Mouse (Mus musculus) inflammation-experienced regulatory T-cells, adult 6 months (primary cell): ENCODE data around the gene Atxn10. TPM values are rescaled to one million over a fixed set of nuclear protein-coding genes. Genes with fewer than 3 reads are reported as not detected.
A peak's percentile ranks its signal among the peaks of the same experiment; 100 is the strongest.
"Not testable (repeated sequence)": the region's sequence is repeated elsewhere in the genome, so short reads cannot be mapped to it uniquely, and the experiment has no call there.

ENCODE experiments used
- ATAC-seq: one replicate; pipeline ENCODE4 v1.8.0; 2017
- polyA plus RNA-seq, 3 experiments: library from polyadenylated mRNA; unstranded; fragments of 100-300 nt; shearing (Covaris generic); gene quantifications; one replicate each; pipeline ENCODE4 v1.2.1; 2017

The Atxn10 gene
- polyA plus RNA-seq: 100 to 1,000 TPM; 104 to 140 (median 107) TPM

DNA sequence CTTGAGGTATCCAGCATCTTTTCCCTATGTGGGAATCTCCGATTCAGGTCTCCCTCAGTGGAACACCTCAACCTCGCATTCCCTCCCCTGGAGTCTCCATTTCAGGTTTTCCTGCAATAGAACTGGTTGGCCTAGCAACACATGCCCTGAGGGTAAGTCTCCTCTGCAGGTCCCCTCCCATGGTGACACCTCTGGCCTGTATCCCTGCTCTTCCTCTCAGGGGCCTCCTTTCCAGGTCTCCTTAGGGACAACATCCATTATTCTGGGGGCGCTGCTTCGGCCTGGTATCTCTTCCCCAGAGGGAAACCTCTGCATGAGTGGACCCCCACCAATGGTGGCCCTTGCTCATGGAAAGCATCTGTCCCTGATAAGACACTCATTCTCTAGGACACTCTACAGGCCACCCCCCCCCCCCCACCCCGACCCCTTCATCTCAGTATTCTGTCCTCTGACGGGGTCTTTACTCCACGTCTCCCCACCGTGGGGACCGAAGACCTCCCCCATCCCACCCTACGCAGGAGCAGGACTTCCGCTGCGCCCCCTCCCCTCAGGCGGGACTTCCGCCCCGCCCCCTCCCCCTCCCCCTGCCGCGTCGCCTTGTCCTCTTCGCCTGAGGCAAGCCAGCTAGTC lies at the start of gene Atxn10:
Atxn10 (plus strand) TSS at position 575 of the 630 bp plus-strand sequence.
- no peak for ATAC-seq

DNA sequence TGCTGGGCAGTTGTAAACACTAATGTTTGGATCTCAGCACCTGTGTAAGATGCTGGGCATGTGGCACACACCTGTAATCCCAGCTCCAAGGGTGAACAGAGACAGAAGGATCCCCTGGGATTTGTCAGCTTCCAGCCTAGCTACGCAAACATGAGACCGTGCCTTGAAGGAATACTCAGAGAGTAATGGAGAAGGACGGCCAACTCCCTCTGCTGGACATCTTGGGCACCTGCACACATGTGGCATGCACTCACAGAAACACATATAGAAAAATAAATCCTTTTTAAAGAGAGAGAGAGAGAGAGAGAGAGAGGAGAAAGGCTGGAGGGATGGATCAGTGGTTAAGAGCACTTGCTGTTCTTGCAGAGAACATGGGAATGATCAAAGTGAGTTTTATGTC lies 41.4 kb upstream of the Atxn10 start:
- ATAC-seq: no peak

DNA sequence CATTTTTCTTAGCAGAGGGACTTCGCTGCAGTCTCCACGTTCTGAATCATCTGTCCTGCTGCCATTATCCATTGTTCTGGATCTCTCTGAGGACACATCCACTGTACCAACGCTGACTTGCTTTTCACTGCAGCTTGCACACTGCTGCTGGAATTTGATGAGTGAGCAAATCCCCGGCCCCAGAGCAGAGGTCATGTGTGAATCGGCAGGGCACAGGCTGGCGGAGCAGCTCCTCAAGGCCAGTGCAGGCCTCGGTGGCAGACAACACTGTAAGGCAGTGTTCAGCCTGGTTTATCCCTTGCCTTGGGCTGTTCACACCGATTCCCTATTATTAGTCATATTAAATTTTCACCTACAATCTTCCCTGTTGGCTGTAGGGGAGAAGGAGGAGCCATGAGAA lies 40.5 kb upstream of the Atxn10 start:
- ATAC-seq: no peak

DNA sequence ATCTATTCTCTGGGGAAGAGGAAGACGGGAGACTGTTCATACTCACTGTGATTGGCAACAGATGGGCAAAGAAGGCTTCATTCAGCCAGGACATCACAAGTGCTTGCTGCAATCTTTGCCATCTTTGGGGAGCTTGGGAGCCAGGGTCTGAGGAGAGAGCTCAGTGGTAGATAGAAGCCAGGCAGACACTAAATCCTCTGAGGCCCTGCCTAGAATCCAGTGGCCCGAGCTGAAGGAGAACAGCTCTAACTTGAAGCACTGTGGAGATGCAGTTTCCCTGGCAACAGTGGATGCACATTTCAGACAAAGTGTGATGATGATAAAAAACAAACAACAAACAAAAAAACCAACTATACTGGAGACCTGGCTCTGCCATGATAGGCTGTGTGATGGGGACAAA lies 40.1 kb upstream of the Atxn10 start:
- ATAC-seq: no peak

DNA sequence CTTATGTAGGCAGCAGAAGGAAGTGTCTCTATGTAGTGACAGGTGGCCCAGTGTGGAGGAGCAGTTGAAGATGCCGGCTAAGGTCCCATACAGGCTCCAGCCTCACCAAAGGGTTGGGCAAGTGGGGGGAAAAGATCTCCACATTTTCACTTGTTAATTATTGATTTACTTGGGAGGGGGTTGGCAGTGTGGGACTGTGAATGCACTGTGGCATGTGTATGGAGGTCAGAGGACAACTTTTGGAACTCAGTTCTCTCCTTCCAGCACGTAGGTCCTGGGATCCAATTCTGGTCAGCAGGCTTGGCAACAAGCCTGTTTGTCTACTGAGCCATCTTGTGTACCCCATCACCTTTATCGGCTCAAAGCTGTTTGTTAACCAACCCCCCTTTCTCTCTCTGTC lies 39.5 kb upstream of the Atxn10 start:
- no peak for ATAC-seq

DNA sequence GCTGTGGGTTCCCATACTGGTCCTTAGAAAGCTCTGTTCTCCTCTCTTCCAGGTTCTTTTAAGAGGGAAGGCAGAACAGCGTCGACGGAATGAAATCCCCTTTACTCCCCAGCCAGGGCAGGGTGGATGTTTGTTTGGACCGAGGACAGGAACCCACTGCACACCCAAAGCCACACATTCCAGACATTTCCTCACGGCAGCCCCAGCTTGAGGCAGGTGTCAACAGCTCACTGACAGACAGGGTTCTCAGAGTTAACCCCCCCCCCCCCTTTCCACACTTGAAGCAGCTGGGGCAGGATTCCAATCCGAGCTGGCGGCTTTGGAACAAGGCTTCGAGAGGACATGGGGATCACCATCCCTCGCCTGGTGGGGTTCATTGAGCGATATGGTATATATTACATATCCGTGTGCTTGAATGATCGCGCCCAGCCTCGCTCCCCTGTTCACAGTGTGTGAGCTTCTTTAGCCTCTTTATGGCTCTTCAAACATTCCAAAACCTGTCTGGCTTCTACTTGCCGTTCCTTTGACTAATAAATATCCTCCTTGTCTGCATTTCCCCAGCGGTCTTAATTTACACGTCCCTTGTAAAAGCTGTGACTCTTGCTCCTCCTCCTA lies 37.8 kb upstream of the Atxn10 start:
- no peak for ATAC-seq

DNA sequence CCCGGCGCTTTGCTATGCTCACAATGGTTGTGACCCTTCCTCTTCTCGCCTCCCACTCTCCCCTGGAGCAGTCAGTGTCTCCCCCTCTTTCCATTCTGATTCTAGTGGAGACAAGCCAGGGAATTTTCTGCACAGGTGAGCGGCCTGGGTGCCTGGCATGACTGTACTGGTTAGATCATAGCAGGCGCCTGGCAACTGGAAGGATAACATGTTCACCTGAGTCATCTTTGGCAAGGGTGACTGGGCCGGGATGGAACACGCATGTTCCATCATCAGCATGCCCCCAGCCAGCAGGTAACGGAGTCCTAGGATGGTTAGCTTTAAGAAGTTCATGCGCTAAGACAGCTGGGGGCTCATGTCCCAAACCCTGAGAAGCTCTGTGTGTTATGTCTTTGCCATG lies 37.1 kb upstream of the Atxn10 start:
- no peak for ATAC-seq

DNA sequence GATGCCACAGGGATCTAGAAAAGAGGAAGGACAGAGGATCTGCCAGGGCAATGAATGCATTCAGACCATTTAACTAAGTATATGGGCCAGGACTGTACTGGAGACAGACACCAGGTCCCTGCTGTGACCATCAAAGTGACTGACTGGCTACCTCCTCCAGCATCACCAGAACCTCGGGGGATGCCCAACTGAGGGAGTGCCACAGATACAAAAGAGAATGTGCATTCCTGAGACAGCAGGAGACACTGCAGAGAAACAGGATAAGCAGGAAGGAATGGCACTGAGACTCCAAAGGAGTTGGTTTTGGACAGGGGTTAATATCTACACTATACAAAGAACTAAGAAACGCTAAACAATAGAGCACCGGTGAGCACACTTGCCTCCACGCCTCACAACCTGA lies 32.8 kb upstream of the Atxn10 start:
- no peak for ATAC-seq

DNA sequence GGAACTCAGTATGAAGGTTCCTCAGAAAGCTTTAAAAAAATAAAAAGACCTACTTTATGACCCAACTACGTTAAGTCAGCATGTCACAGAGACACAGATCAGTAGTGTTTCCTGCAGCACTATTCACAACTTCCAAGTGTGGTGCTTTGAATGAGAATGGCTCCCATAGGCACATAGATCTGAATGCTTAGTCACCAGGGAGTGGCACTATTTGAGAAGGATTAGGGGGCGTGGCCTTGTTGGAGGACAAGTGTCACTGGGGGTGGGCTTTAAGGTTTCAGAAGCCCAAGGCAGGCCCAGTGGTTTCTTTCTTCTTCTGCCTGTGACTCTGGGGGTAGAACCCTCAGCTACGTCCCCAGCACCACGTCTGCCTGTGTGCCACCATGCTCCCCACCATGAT lies 32.1 kb upstream of the Atxn10 start:
- no peak for ATAC-seq

DNA sequence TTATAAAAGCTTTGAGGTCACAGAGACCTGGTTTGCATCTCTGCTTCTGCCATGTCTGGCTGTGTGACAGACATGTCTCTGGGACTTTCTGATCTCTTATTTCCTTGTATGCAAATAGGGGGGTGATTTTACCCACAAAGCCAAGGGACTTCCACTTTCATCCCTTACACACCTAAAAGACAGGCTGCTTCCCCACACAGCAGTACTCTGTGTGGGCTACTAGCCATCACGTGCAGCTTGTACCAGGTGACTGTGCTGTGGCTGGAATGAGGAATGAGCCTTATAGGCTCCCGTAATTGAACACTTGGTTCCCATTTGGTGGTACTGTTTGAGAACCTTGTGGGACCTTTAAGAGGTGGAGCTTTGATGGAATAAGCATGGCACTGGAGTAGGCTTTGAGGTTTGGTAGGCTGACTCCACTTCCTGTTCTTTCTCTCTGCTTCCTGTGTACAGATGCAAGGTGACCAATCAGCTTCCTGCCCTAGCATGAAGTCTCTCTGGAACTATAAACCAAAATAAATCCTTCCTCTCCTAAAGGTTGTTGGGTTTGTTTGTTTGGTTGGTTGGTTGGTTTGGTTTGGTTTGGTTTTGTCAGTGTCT lies 28.9 kb upstream of the Atxn10 start:
- ATAC-seq: no peak

DNA sequence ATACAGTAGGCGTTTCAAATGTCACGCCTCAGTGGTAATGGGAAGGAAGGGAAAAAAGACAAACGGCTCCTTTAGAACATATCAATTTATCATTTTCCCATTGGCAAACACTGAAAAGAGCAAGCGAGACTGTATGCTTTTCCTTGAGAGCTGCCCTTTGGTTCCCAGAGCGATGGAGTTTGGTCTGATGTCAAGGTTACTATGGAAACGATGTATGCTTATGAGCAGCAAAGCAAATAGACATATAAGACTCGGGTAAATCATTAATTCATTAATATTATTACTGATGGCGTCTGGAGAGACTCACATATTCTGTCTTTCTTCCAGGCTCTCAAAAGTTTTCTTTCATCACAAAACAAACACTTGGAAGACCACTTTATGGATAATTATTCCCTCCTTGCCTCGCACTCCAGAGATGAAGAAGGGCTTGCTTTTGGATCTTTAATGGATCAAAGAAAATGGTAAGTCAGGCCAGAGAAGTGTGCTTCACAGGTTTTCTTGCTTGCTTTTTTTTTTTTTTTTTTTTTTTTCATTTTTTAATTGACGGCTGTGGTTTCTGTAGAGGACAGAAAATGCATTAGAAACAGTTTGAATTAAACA lies 24.9 kb upstream of the Atxn10 start:
- ATAC-seq: no peak

DNA sequence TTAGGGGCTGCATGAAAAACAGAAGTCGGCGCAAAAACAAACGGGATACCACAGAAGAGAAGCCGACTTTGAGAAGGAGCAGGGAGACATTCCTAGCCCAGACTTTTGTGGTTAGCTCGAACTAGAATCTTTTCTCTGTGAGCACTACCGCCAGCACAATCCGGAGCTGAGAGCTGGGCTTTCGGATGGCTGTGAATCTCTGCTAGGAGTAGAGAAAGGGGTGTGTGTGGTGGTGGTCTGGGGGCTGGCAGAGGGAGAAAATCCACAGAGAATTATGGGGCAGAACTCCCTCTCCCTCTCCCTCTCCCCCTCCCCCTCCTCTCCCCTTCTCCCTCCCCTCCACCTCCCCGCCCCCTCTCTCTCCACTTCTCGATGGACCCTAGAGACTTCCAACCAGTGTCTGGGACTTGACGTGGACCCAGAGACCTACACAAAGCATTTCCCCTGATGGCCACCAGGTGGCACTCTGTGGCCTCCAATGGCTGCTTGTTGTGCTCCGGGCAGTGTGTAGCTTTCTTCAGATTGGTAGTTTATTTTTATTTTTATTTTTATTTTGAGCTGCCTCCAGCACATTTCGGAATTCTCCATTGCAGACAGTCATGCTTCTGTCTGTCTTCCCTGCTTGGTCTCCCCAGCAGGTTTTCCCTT lies 20.5 kb upstream of the Atxn10 start:
- ATAC-seq: no peak

DNA sequence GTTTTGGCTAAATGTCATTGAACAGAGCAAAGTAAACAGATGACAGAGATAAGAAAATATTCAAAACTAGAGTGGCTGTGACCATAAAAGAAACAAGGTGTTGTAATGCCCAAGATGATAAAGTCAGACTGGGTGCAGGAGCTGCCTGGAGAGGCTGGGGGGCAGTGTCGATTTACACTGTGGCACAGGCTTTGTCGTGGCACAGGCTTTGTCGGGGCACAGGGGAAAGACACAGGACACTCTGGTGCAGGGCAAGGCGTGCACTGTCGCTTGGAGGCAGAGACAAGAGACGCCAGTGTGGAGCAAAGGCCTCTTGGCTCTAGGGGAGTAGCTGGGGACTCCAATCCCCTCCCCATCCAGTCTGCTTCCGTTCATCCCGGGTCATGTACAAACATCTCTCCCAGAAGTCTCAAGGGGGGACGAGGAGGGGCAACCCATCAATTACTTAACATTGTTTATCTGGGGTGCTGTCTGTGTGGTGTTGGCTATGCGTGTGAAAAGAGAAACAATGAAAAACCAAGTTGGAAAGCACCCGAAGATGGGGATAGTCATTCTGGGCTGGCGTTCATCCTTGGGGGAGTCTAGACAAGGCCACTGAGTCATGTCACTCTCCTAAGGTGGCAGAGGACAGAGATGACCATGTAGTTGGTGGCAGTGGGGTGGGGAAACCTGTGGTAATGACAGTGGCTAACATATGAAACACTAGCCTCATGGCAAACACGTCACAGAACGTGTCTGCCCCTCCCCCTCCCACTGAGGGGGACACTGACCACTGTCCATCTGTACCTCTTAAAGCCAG lies 19.5 kb upstream of the Atxn10 start:
- no peak for ATAC-seq

DNA sequence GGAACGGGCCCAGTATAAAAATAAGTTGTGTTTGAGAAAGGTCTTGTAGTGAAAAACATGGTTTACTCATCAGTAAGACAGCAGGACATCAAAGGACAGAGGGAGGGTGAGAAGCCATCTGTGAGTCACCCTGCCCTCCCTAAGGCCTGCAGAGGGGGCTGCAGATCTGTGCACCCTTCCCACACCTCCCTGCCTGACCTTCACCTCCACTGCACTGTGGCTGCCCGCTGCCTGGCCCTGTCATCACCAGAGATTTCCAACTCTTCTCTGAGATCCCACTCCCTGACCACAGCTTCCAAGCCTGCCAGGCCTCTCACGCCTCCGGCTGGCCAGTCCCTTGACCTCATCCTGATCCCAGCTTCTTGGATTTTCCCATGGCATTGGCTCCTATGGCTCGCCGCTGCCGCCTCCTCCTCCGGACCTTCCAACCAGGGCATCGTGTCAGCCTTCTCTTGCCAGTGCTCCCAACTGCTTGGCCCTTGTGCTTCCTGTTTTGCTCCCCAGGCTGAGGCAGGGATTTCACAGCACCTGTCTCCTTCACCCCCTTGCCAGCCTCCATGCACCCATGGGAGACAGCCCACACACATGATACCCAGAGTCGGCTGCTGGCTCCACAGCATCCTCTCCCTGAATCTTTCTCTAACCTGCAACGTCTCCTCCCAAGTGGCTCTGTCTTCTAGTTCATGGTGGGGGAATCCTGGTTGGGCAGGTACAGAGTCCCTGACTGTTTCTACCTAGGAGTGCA lies 15.9 kb upstream of the Atxn10 start:
- no peak for ATAC-seq

DNA sequence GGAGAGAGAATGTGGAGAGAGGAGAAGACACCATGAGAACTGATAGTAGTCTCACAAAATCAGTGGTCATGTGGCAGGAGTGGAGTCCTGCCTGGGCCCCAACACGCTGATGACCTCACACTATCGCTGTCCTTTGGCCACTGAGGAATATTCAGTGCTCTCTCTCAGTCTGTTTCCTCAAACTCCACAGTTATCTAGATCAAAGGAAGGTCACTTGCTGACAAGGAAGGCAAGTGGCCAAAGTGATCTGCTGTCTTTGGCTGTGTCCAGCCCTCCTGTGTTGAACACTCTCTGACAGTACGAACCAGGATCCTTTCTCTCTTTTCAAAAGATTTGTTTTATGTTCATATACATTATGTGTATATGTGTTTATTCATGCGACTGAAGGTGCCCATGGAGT lies 12.8 kb upstream of the Atxn10 start:
- ATAC-seq: no peak

DNA sequence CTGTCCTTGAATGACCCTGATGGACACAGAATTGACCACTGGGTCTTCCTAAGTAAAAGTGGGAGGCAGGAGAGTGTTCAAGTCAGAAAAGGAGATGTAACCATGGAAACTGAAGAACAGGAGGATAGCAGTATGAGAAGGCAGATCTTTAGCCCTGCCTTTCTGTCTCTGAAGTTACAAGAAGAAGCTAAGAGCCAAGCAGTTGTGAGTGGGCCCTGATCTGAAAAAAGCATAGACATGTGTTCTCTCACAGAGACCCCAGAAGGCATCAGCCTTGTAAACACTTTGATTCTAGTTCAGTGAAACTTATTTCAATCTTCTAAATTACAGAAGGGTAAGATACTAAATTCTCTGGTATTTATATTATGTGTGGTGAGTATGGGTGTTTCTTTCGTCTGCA lies 11.6 kb upstream of the Atxn10 start:
- ATAC-seq: no peak

DNA sequence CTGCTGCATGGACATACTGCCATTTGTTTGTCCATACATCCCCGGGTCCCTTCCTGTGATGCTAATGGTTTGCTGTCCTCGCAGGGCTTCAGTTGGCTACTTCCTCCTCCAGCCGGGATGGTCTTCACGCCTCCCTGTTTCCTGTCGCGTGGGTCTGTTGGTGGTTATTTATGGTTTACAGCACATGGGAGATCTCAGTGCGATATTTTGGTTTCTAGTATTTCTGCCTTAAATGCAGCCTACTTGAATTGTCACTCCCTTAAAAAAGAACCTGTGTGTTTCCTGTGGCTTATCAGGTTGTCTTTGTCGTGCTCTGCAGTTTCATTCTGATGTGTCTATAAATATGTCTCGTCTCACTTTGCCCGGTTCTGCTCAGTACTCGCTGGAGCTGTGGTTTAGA lies 8.2 kb upstream of the Atxn10 start:
- ATAC-seq: peak; percentile 64

DNA sequence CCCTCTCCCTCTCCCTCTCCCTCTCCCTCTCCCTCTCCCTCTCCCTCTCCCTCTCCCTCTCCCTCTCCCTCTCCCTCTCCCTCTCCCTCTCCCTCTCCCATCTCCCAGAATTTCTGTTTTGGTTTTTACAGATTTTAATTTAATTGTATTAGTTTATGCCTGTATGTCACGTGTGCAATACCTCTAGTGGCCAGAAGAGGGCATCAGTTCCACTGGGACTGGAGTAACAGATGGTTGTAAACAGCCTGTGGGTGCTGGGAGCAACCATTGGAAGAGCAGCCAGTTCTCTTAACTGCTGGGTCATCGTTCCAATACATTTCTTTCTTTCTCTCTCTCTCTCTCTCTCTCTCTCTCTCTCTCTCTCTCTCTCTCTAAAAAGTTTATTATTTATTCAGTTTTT lies 7.6 kb upstream of the Atxn10 start:
- not testable (repeated sequence) for ATAC-seq

DNA sequence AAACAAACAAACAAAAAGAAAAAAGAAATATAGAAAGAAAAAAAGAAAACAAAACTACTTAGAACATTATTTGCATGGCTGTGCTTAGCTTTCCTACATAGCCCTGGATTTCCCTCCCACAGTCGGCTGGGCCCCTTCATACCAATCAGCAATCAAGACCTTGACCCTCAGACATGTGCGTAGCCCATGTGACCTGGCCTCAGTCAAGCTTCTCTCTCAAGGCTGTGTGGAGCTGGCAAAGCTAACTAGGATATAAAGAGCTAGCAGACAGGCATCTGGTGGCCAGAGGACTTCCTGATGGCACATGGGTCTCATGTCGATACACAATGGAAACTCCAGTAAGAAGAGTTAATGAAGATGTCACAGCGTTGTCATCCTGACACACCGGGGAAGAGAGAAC lies 6.9 kb upstream of the Atxn10 start:
- ATAC-seq: no peak

DNA sequence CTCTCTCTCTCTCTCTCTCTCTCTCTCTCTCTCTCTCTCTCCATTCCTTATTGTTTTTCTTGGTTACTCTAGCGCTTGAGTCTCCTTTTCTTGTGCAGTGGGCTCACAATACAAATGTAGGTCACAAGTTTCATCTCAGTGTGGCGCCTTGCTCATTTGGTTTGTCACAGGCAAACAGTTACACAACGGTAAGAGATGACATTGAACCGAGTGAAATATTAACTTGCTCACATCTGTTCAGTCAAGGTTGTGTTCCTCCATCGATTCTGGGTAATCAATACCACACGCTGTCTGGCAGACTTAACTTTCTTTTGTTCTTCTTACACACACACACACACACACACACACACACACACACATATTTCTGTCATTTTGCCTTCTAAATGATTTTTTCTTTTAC lies 6.0 kb upstream of the Atxn10 start:
- no peak for ATAC-seq

DNA sequence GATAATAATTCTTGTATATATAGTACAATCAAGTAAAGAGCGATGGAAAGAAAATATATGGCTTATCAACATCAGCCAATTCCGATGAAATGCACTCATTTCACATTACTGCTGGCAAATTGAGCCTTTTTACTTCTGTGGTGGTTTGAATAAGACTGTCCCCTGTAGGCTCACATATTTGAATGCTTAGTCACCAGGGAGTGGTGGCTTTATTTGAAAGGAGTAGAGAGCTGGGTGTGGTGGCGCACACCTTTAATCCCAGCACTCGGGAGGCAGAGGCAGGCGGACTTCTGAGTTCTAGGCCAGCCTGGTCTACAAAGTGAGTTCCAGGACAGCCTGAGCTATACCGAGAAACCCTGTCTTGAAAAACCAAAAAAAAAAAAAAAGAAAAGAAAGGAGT lies 2.5 kb upstream of the Atxn10 start:
- not testable (repeated sequence) for ATAC-seq

DNA sequence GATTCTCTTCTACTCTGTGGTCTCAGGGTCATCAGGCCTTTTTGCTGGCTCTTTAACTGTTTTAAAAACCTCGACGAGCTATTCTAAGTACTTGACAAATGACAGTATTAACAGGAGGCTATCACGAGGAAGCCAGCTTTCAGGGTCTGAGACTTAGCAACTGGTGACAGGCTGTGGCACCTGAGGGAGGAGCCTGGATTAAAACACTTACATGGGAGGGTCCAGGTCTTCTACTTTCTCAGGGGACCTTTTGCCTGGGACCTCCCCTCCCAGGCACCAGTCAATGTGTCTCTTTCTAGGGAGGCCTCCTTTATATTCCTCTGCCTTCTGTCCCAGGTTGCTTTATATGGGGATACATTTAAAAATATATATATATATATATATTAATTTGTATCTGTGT lies 1.8 kb upstream of the Atxn10 start:
- ATAC-seq: no peak
